Mouse (Mus musculus) spleen, adult 2 months (tissue): ENCODE measurements around the gene Pheta1. TPM values are rescaled to one million over a fixed set of nuclear protein-coding genes. Genes with fewer than 3 reads are reported as not detected.

Source experiments
- DNase-seq, 2 experiments: peaks; one replicate each; pipeline versions ENCODE4 v3.0.0 to v3.0.0-alpha.2; 2012 to 2021; ENCODE audit warnings: low spot score in 2 of 2, low read depth in 1 of 2
- H3K27ac ChIP-seq: fragments of 200-500 bp; 2 replicates; pipeline ENCODE4 v1.5.1; 2012; ENCODE audit warnings: low read length, inconsistent platforms; ENCODE audit not compliant: insufficient read depth
- H3K27me3 ChIP-seq: fragments of 200-500 bp; 2 replicates; pipeline ENCODE4 v1.6.1; 2012; ENCODE audit warnings: mild to moderate bottlenecking, moderate library complexity, low read length, inconsistent platforms; ENCODE audit not compliant: control insufficient read depth, insufficient read depth
- H3K36me3 ChIP-seq: fragments of 200-500 bp; 2 replicates; pipeline ENCODE4 v1.6.1; 2012; ENCODE audit warnings: mild to moderate bottlenecking, low read length, inconsistent platforms; ENCODE audit not compliant: control insufficient read depth, insufficient read depth
- H3K4me1 ChIP-seq: fragments of 200-500 bp; 2 replicates; pipeline ENCODE4 v1.6.1; 2011; ENCODE audit warnings: inconsistent platforms; ENCODE audit not compliant: control insufficient read depth, insufficient read depth, insufficient read length
- H3K4me3 ChIP-seq: fragments of 200-500 bp; 2 replicates; pipeline ENCODE4 v1.5.1; 2011; ENCODE audit warnings: mild to moderate bottlenecking, inconsistent platforms; ENCODE audit not compliant: insufficient read depth, insufficient read length; ENCODE audit errors: extremely low read depth
- CTCF ChIP-seq: fragments of 200-500 bp; IDR thresholded peaks from 2 replicates; pipeline ENCODE4 v1.5.1; 2011; ENCODE audit warnings: mild to moderate bottlenecking, inconsistent platforms; ENCODE audit not compliant: insufficient read depth, insufficient read length, insufficient replicate concordance; ENCODE audit errors: extremely low read depth
- POLR2A ChIP-seq: fragments of 200-500 bp; IDR thresholded peaks from 2 replicates; pipeline ENCODE4 v1.6.1; 2011; ENCODE audit warnings: low read depth, low read length, inconsistent platforms
- WGBS: fragments of 180-500 bp; shearing (Covaris S2); methylation state at CpG from one replicate; pipeline ENCODE4 v1.1.7; 2018; 5-methylcytosine and 5-hydroxymethylcytosine counted together
- polyA plus RNA-seq: library from polyadenylated mRNA; depleted of rRNA; stranded (reverse); fragments of >200 nt; gene quantifications from 2 replicates; pipeline ENCODE4 v1.2.3, GENCODE M21; 2012; rRNA removed

Gene Pheta1
- polyA plus RNA-seq, 1 experiment = 5.1 TPM

GRCm38 (mm10) chr5:121893581-121893980 is 44.8 kb downstream of the Pheta1 start:
- no peak overlapping the region for H3K4me3 ChIP-seq
- 30% methylated on average over 3 of the region's 3 CpGs for WGBS
- no peak for DNase-seq
- no peak overlapping the region for H3K27ac ChIP-seq
- no peaks in the 10 kb centered on the region for H3K36me3 ChIP-seq
- no peak for TF ChIP-seq CTCF
- no peak for TF ChIP-seq POLR2A
- H3K27me3 ChIP-seq = 0 out of 2 replicates have a peak, but pooled peaks cover 2% of the 10 kb centered on the region
- H3K4me1 ChIP-seq = no peaks in the 10 kb centered on the region

DNA sequence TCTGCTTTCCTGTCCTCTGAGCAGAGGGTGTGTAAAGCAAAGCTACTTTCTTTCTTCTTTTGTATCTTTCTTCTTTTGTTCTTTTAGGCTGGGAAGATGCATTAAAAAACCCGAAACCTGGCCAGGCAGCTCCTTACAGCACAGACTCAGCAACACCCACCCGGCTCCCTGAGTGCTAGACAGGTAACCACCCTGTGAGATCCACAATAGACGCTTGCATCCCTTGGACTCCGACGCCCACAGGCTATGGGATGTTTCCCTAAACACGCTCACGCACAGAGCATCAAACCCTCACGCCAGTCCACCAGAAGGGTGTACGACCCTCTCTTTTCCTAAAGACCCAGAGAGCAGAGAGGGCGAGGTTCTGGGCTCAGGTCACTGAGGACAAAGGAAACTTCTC is 45.9 kb downstream of the Pheta1 start:
- Histone ChIP-seq H3K4me1 (no peaks in the 10 kb centered on the region), H3K36me3 (no peaks in the 10 kb centered on the region), H3K27me3 (0 out of 2 replicates have a peak, but pooled peaks cover 2% of the 10 kb centered on the region), H3K27ac (no peak overlapping the region), H3K4me3 (no peak overlapping the region)
- DNase-seq = no peak
- 79% methylated on average over 10 of the region's 10 CpGs for WGBS
- TF ChIP-seq POLR2A = no peak
- TF ChIP-seq CTCF = no peak

DNA sequence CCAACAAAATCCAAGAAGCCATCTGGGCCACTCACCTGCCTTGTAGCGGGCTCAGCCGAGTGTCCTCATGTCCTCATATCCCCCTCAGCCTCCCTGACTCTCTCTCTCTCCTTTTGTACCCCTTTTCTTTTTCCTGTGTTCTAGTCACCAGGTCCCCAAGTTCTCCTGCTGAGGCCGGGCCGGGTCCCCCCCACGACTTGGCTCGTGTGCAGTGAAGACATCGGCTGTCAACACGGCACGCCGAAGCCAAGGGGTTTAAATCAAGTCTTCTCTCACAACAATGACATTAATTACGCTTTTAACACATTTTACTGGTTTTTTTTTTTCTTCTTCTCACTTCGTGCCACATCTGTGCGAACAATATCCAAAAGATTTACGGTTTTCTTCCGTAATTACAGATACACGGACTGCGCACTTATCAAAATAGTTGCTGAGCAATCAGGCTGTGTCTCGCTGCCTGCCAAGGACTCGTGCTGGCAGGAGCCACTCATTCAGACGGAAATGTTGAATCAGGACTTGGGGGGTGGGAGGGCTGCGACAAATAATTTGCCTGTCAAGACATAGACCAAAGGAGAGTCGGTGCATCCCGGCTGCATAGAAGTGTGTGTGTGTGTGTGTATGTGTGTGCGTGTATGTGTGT is 46.5 kb downstream of the Pheta1 start:
- TF ChIP-seq POLR2A (no peak), CTCF (no peak)
- Histone ChIP-seq H3K27ac (no peak overlapping the region), H3K36me3 (no peaks in the 10 kb centered on the region), H3K27me3 (0 out of 2 replicates have a peak, but pooled peaks cover 2% of the 10 kb centered on the region), H3K4me1 (no peaks in the 10 kb centered on the region), H3K4me3 (no peak overlapping the region)
- 53% methylated on average over 24 of the region's 24 CpGs for WGBS
- no peak for DNase-seq

GRCm38 (mm10) chr5:121902809-121903745 is 54.3 kb downstream of the Pheta1 start:
- WGBS = 78% methylated on average over 23 of the region's 23 CpGs

More at GRCm38 (mm10) chr5:121902809-121903745, 54.3 kb downstream of the Pheta1 start:
- Histone ChIP-seq H3K27me3 (no peaks in the 10 kb centered on the region), H3K4me1 (no peaks in the 10 kb centered on the region), H3K27ac (no peak overlapping the region), H3K4me3 (no peak overlapping the region), H3K36me3 (no peaks in the 10 kb centered on the region)
- no peak for DNase-seq
- TF ChIP-seq CTCF (no peak), POLR2A (no peak)

Other genes starting within 250 kb of the Pheta1 start
- 3.9 and 5.5 TPM in 2 replicates for gene Acad12, start 230.0 kb upstream of the Pheta1 start, polyA plus RNA-seq
- 3.9 and 4.4 TPM in 2 replicates for gene Acad10, start 188.5 kb upstream of the Pheta1 start, polyA plus RNA-seq
- gene Brap, start 188.4 kb upstream of the Pheta1 start, polyA plus RNA-seq = 17.9 and 22.5 TPM in 2 replicates
- 70.0 and 71.9 TPM in 2 replicates for gene Atxn2, start 137.6 kb upstream of the Pheta1 start, polyA plus RNA-seq
- gene Sh2b3, start 11.3 kb upstream of the Pheta1 start, polyA plus RNA-seq = 118 and 259 TPM in 2 replicates
- gene Cux2, start 201.1 kb downstream of the Pheta1 start, polyA plus RNA-seq = 0.77 and 1.2 TPM in 2 replicates